Mouse (Mus musculus) ES-E14 (cell line): ENCODE measurements around the gene Gm9603.
"Not testable (repeated sequence)": the region's sequence is repeated elsewhere in the genome, so short reads cannot be mapped to it uniquely, and the experiment has no call there.

Experiments
- CHD2 ChIP-seq: IDR thresholded peaks from 2 replicates; pipeline ENCODE4 v1.6.1; 2014; ENCODE audit warnings: mild to moderate bottlenecking, low read depth, low read length, inconsistent platforms
- HCFC1 ChIP-seq: IDR thresholded peaks from 2 replicates; pipeline ENCODE4 v1.6.1; 2012; ENCODE audit warnings: low read length, inconsistent platforms, borderline replicate concordance; ENCODE audit not compliant: insufficient read depth
- MAFK ChIP-seq: IDR thresholded peaks from 2 replicates; pipeline ENCODE4 v1.6.1; 2014; ENCODE audit warnings: mild to moderate bottlenecking, low read depth, low read length, inconsistent platforms; ENCODE audit not compliant: insufficient read depth
- ZC3H11A ChIP-seq: IDR thresholded peaks from 2 replicates; pipeline ENCODE4 v1.6.1; 2012; ENCODE audit warnings: low read depth, mild to moderate bottlenecking, inconsistent platforms, low read length, borderline replicate concordance
- ZNF384 ChIP-seq: IDR thresholded peaks from 2 replicates; pipeline ENCODE4 v1.6.1; 2012; ENCODE audit warnings: low read depth, low read length, inconsistent platforms

- not testable (repeated sequence) for TF ChIP-seq MAFK, CHD2, ZNF384, HCFC1, ZC3H11A
Observed at GRCm38 (mm10) chr14:5687357-5687756, at the start of gene Gm9603.
